Mouse (Mus musculus) left cerebral cortex, postnatal 10 days (tissue): Measurements from ENCODE around the gene Gm15155. TPM values are rescaled to one million over a fixed set of nuclear protein-coding genes. Genes with fewer than 3 reads are reported as not detected.
"Not testable (repeated sequence)": the region's sequence is repeated elsewhere in the genome, so short reads cannot be mapped to it uniquely, and the experiment has no call there.

ENCODE experiments used
- DNase-seq, 2 experiments: peaks; one replicate each; pipeline ENCODE4 v3.0.0; 2021 to 2022; ENCODE audit warnings: low spot score in 2 of 2, mixed read lengths in 1 of 2; ENCODE audit errors: extremely low spot score in 1 of 2
- intact Hi-C: fragments of 180-260 bp; cut with DNase I; formaldehyde crosslinking; loops from one replicate; pipeline ENCODE4 v1.15.1; 2025
- total RNA-seq, 2 experiments: library from RNA; stranded (reverse); gene quantifications; 2 replicates each; pipeline ENCODE4 v1.2.3; 2021

The Gm15155 gene
- under 1 TPM; 0.71 to 0.77 TPM for total RNA-seq

- peak in 1 of 2 experiments; percentile 40 for DNase-seq
- intact Hi-C loops = loop anchor here (10.0 kb wide), 1 partner anchor 1680 kb away; no protein-coding TSS in a partner anchor
These were observed at the start of gene Gm15155 for GRCm38 (mm10) chrX:155624341-155624841. TSS of gene Gm15155 (plus strand) at chrX:155624741.

- intact Hi-C loops = no loop called here
- no peak for DNase-seq
These were observed 44.8 kb upstream of the Gm15155 start for GRCm38 (mm10) chrX:155579791-155580190.

DNA sequence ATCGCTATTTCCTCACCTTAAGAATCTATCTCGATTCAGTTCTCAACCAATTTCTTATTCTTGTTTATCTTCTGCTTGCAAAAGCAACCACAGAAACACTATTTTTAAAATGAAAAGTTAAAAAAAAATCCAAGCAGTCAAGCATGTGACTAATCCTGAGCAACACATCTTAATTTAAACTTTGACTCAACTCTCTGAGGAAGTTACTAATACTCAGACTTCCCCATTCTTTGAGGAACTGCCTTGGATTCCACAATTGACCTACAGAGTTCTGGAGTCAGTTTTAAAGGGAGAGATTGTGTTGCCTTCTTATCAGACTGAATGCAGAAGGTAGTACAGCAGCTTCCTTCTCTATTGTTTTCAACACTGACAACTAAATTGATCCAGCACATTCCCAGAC lies 40.0 kb upstream of the Gm15155 start:
- intact Hi-C loops = no loop called here
- no peak for DNase-seq

- DNase-seq = no peak
- intact Hi-C loops = no loop called here
These were observed 33.1 kb upstream of the Gm15155 start for GRCm38 (mm10) chrX:155591490-155591889.

DNA sequence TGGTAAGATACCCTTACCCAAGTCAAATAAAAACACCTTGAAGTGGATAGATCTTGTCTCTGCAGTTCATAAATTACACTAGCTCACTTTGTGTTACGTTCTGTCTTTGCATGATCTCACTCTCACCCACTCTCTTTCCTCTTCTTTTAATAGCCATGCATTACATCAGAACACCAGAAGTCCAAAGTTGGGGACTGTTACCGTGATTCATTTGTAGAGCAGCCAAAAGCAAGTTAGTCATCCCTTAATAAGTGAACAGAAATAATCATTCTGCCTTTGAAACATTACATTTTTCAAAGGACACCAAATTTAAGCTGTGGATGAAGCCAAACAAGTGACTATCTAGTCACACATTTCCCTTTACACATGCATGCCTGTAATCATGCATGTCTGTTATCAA lies 32.1 kb upstream of the Gm15155 start:
- intact Hi-C loops = no loop called here
- DNase-seq = no peak

DNA sequence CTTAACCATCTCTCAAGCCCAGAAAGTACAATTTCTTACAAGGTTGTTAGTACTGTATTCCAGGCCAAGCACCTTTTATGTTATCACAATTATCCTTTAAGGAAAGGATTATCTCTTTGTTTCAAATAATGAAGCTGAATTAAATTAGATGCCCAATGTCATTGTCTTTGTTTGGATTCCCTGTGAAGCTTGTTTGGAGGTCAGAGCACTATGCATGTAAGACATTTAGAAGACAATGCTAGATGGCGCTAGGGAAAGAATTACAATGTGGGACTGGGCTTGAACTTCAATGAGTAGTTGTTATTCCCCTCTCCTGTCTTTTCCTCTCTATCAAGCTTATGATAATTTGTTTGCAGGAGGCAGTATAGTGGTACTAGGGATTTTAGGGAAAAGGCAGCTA lies 29.9 kb upstream of the Gm15155 start:
- no peak for DNase-seq
- intact Hi-C loops = no loop called here

DNA sequence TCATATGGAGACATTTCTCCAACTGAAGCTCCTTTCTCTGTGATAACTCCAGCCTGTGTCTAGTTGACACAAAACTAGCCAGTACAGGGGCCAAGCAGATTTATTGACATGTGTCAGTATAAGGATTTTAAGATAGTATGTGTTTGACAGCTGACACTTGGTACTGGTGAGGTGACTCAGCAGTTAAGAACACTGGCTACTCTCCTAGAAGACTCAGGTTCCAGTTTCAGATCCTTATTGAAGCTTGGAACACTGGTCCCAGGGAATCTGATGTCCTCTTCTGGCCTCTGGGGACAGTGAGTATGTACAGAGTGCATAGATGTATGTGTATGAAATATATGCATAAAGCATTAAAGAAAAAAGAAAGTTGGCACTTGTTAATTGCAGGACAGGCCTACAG lies 28.2 kb upstream of the Gm15155 start:
- DNase-seq = no peak
- intact Hi-C loops = no loop called here

GRCm38 (mm10) chrX:155601196-155601595 lies 23.3 kb upstream of the Gm15155 start:
- intact Hi-C loops = no loop called here
- peak in 1 of 2 experiments; percentile 32 for DNase-seq

- intact Hi-C loops = loop anchor here (10.0 kb wide), 1 partner anchor 1682 kb away; no protein-coding TSS in a partner anchor
- peak in 1 of 2 experiments; percentile 15 for DNase-seq
These were observed 2.0 kb upstream of the Gm15155 start for GRCm38 (mm10) chrX:155622527-155622926.

DNA sequence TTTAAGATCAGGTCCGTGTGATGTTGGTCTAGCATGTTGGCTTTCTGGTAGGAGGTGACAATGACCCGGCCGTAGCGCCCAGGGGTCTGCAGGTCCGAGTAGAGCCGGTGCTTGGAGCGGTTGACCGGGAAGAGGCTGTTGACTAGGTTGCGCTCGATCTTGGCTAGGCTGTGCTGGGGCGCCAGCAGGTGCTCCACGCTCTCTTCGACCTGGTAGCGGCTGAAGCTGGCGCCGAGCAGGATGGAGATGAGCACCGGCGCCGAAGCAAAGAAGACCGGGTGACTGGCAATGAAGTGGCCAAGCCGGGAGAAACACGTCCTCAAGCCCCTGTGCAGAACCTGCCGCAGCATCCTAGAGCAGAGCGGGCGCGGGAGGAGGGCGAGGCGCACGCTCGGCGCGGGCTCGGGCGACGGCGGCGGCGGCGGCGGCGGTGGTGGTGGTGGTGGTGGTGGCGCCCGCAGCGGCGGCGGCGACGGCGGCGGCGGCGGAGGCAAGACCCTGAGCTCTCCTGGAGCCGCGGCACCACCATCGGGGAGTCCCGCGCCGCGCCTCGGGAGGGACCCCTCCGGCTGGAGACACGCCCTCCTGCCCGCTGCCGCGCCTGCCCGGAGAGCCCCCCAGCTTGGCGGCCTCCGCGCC lies 1.5 kb upstream of the Gm15155 start:
- peak in 1 of 2 experiments; percentile 36 for DNase-seq
- intact Hi-C loops = loop anchor here (10.0 kb wide), 1 partner anchor 1682 kb away; no protein-coding TSS in a partner anchor

DNA sequence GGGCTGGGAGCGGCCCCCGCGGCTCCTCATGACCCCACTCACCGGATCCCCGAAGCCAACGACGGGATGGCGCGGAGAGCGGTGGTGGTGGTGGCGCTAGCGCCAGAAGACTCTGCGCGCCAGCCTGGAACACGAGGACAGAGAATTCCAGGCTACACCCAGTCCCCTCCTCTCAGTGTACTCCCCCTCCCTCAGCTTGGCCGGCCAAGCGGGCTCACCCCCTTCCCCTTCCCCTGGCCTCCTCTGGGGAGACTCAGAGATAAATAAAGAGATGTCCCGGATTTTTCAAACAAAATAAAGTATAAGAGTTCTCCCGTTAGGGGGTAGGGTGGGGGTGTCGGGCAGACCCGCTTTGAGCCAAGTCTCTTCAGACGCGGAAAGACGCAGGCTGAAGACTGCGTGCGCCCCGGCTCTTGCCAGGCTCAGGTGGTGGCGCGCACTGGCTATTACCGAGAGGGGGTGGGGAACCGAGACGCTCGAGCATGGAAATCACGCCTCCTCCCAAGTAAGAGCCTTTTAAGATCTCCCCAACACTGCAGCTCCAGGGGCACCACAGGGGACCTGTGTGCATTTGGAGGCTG lies 750 bp upstream of the Gm15155 start, which contains the start of gene Ptchd1:
Ptchd1 (minus strand) TSS at position 114 of the 581 bp plus-strand sequence.
- DNase-seq = peak in 1 of 2 experiments; percentile 33
- intact Hi-C loops = loop anchor here (10.0 kb wide), 1 partner anchor 1681 kb away; no protein-coding TSS in a partner anchor

DNA sequence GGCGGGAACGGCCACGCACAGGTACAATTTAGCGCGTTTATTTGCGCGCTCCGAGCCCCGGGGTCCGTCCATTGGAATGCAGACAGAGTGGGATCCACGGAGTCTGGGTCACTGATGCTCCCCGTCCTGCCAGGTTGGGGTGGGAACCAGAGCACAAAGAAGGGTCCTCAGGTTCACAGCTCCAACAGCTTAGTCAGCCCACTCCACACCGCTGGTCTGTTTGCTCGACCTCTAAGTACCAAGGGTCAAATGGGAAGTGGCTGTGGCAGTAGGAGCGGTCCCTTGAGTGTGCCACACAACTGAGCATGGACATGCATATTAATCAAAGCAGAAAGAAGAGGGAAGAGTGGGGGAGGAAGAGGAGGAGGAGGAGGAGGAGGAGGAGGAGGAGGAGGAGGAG lies 354 bp downstream of the Gm15155 start:
- DNase-seq = no peak
- intact Hi-C loops = loop anchor here (10.0 kb wide), 1 partner anchor 1680 kb away; no protein-coding TSS in a partner anchor

- peak in 1 of 2 experiments; percentile 8 for DNase-seq
- intact Hi-C loops = loop anchor here (10.0 kb wide), 1 partner anchor 1679 kb away; no protein-coding TSS in a partner anchor
These were observed 1.2 kb downstream of the Gm15155 start for GRCm38 (mm10) chrX:155625671-155626196.

- intact Hi-C loops = no loop called here
- DNase-seq = no peak
These were observed 19.4 kb downstream of the Gm15155 start for GRCm38 (mm10) chrX:155643975-155644374.

DNA sequence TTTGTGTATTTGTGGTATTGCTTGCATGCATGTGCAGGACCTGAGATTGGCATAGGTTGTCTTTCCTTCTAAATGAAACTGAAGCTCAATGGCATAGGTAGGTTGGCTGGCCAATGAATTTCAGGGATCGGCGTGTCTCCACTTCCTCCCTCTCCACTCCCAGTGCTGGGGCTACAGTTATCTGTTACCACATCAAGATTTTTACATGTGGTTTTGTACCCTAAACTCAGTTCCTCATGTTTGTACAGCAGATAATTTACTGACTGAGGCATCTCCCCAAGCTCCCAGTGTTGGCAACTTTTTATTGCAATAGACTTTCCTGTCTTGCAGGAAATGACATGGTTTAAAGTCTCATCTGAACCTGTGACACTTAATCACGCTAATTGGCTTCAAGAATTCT lies 21.4 kb downstream of the Gm15155 start:
- intact Hi-C loops = no loop called here
- DNase-seq = no peak

DNA sequence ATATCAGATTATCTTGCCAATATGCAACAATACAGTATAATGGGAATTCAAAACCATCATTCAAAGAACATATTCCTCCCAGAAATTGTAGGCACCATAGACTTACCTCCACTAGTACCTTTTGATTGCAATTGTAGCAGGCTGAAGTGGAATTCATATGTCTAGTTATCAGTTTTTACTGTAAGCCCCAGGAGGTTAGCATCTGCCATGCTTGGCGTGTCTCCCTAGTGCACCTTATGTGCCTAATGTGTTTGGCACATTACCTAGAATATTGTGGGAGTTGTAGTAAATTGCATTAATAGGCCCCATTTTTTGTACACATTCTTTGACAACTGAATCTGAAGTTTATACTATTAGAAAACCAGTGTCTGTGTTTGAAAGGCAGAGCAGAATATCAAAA lies 33.4 kb downstream of the Gm15155 start:
- DNase-seq = no peak
- intact Hi-C loops = no loop called here

- intact Hi-C loops, DNase-seq: not testable (repeated sequence)
These were observed 65.9 kb downstream of the Gm15155 start for GRCm38 (mm10) chrX:155690440-155690839.

DNA sequence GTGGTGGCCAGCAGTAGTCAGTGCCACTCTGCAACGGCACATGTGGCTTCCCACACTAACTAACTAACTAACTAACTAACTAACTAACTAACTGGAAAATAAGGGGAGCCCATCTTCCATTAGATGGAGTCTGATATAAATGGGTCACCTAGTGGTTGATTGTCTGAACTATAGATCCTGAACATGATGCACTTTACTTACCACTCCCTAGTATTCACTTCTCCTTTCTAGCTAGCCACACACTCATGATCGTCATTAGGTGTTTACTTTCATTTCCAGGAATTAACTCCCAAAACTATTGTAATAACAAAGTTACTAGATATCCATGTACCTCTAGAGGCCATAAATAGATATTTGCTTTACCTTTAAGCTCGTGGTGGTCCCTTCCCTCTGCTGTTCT lies 99.6 kb downstream of the Gm15155 start:
- no peak for DNase-seq
- intact Hi-C loops = no loop called here

GRCm38 (mm10) chrX:155728387-155728786 lies 103.8 kb downstream of the Gm15155 start:
- no peak for DNase-seq
- intact Hi-C loops = no loop called here

DNA sequence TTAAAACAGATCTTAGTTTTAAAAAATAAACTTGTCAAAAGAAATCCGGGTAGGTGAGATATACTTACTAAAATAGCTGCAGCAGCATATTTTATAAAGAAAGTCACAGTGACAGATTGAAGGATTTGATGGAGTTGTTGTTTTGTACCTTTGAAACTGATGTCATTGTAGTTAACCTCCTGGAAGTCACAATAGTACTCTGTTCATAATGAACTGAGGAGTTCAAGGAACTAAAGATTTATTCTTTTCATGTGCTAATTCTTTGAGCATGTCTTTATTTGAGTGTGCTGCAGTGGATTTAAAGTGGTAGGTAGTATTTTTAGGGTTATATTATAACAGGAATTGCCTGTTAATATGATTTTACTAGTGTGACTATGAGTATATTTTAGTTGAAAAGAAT lies 263.6 kb downstream of the Gm15155 start:
- intact Hi-C loops = no loop called here

More for the DNA sequence above, 263.6 kb downstream of the Gm15155 start:
- no peak for DNase-seq
